Mouse (Mus musculus) liver, embryonic 14.5 days (tissue): Measurements from ENCODE around the gene Umad1. TPM values are rescaled to one million over a fixed set of nuclear protein-coding genes. Genes with fewer than 3 reads are reported as not detected.

Experiments
- ATAC-seq: fragments of 200-750 bp; cut with Nextera tagmentation; 2 replicates; pipeline ENCODE4 v1.8.0; 2017; ENCODE audit warnings: moderate number of reproducible peaks, mild to moderate bottlenecking, moderate library complexity; ENCODE audit not compliant: insufficient read depth
- DNase-seq, 3 experiments: peaks; one replicate each; pipeline ENCODE4 v3.0.0-alpha.2; 2012 to 2013; ENCODE audit warnings: low read depth in 3 of 3, low spot score in 3 of 3
- H3K27ac ChIP-seq: fragments of 300-500 bp; sonication (generic); 2 replicates; pipeline ENCODE4 v1.5.1; 2014; ENCODE audit warnings: moderate library complexity, mild to moderate bottlenecking, control low read depth, inconsistent platforms
- H3K27me3 ChIP-seq: fragments of 300-500 bp; sonication (generic); 2 replicates; pipeline ENCODE4 v1.6.1; 2014; ENCODE audit warnings: mild to moderate bottlenecking, low read length, moderate library complexity; ENCODE audit not compliant: control insufficient read depth, insufficient read depth
- H3K36me3 ChIP-seq: fragments of 300-500 bp; sonication (generic); replicated peaks from 2 replicates; pipeline ENCODE4 v1.6.1; 2014; ENCODE audit warnings: low read depth; ENCODE audit not compliant: control insufficient read depth, insufficient read depth
- H3K4me1 ChIP-seq, 2 experiments: fragments of 200-500 bp in 1 of 2; fragments of 300-500 bp in 1 of 2; sonication (generic) in 1 of 2; replicated peaks; 2 replicates each; pipeline ENCODE4 v1.6.1; 2012 to 2014; ENCODE audit warnings: antibody characterized with exemption in 1 of 2, inconsistent platforms in 1 of 2, low read length in 1 of 2; ENCODE audit not compliant: control insufficient read depth in 2 of 2, insufficient read depth in 2 of 2
- H3K4me2 ChIP-seq: fragments of 300-500 bp; sonication (generic); 2 replicates; pipeline ENCODE4 v1.6.1; 2014; ENCODE audit warnings: low read depth, mild to moderate bottlenecking, control low read depth, moderate library complexity
- H3K4me3 ChIP-seq, 2 experiments: fragments of 200-500 bp in 1 of 2; fragments of 300-500 bp in 1 of 2; sonication (generic) in 1 of 2; 2 replicates each; pipeline ENCODE4 v1.5.1; 2012 to 2014; ENCODE audit warnings: low read depth in 2 of 2, low read length in 2 of 2, mild to moderate bottlenecking in 2 of 2, control low read depth in 1 of 2, inconsistent platforms in 1 of 2, moderate library complexity in 1 of 2; ENCODE audit not compliant: insufficient read depth in 1 of 2
- H3K9ac ChIP-seq: fragments of 300-500 bp; sonication (generic); replicated peaks from 2 replicates; pipeline ENCODE4 v1.6.1; 2014; ENCODE audit warnings: mild to moderate bottlenecking, control low read depth, moderate library complexity
- H3K9me3 ChIP-seq: fragments of 300-500 bp; sonication (generic); 2 replicates; pipeline ENCODE4 v1.6.1; 2016; ENCODE audit warnings: low read length, mixed read lengths; ENCODE audit not compliant: control insufficient read depth
- CTCF ChIP-seq: IDR thresholded peaks from 2 replicates; pipeline ENCODE4 v1.5.1; 2016; ENCODE audit warnings: antibody characterized with exemption, low read depth, control low read depth
- EP300 ChIP-seq: IDR thresholded peaks from 2 replicates; pipeline ENCODE4 v1.6.1; 2016; ENCODE audit warnings: antibody characterized with exemption, low read depth
- WGBS: fragments of 180-500 bp; shearing (Covaris S2); extraction: QIAGEN DNeasy Blood & Tissue Kit; methylation state at CpG from one replicate; pipeline ENCODE4 v1.1.7; 2014; ENCODE audit not compliant: insufficient replicate concordance; 5-methylcytosine and 5-hydroxymethylcytosine counted together
- polyA plus RNA-seq, 2 experiments: library from polyadenylated mRNA; depleted of rRNA in 1 of 2; stranded (reverse) in 1 of 2; unstranded in 1 of 2; fragments of >200 nt; fragmentation: Nextera tagmentation in 1 of 2; extraction: Ambion mirVana in 1 of 2; gene quantifications; 2 replicates each; pipeline versions ENCODE4 v1.2.1 to v1.2.3; 2012 to 2014

The Umad1 gene
- polyA plus RNA-seq, 2 experiments = 8.1 to 14.7 TPM

- Histone ChIP-seq H3K27me3 (no peaks in the 10 kb centered on the region), H3K27ac (no peak overlapping the region), H3K9me3 (no peaks in the 10 kb centered on the region), H3K36me3 (no peaks in the 10 kb centered on the region), H3K4me3 (no peak overlapping the region), H3K9ac (no peak overlapping the region), H3K4me1 (peaks cover 23 to 34% of the 10 kb centered on the region in 2 experiments), H3K4me2 (no peak overlapping the region)
- TF ChIP-seq EP300 (no peak), CTCF (no peak)
- WGBS = 73% methylated on average over 1 of the region's 1 CpGs
- ATAC-seq = no peak
- DNase-seq = no peak
Observed at GRCm38 (mm10) chr6:8348344-8348743, 89.3 kb downstream of the Umad1 start.

DNA sequence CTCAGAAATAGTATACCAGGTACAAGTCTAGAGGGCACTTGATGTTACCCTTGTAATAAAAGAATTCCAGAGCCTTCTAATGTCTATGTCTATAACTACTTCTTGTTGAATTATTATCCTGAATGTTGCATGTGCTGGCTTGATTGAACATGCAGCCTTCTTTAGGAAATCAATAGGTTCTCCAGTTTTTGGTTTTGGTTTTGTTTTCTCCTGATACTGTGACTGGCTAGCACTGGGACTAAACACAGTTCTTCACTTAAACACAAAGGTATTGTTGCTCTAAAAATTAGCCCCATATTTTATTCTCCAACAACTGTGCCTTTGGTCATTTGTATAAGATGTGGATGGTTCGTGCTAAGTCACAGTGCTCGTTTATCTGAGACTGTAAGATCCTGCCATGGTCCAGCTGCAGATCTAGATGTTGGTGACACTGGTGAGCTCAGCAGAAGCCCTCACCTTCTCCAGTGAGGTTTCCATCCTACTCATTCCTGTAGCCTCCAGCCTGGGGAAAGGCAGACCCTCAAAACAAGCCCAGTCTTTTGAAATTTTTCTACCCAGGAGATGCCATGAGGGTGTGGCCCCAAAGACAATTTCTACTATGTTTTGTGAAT, 90.1 kb downstream of the Umad1 start:
- Histone ChIP-seq H3K4me2 (peak overlapping the region; percentile 48), H3K9me3 (no peaks in the 10 kb centered on the region), H3K4me3 (no peak overlapping the region), H3K27ac (peak overlapping the region; percentile 21; the same call in 1 of the 2 replicates), H3K27me3 (no peaks in the 10 kb centered on the region), H3K36me3 (no peaks in the 10 kb centered on the region), H3K9ac (0 out of 2 replicates have a peak overlapping the region, but pooled peaks have one; percentile 29), H3K4me1 (peaks cover 15 to 28% of the 10 kb centered on the region in 2 experiments)
- ATAC-seq (peak; percentile 67; the same call in 1 of the 2 replicates), DNase-seq (peak in 2 of 3 experiments; percentile 46 to 55)
- WGBS = 45% methylated on average over 2 of the region's 2 CpGs
- no peak for TF ChIP-seq CTCF
- TF ChIP-seq EP300 = peak; percentile 51

- no peak overlapping the region for H3K9ac ChIP-seq
- no peak overlapping the region for H3K27ac ChIP-seq
- H3K27me3 ChIP-seq = no peaks in the 10 kb centered on the region
- TF ChIP-seq EP300 (no peak), CTCF (no peak)
- H3K9me3 ChIP-seq = no peaks in the 10 kb centered on the region
- no peak overlapping the region for H3K4me3 ChIP-seq
- no peak for ATAC-seq
- no peak for DNase-seq
- no peak overlapping the region for H3K4me2 ChIP-seq
- 73% methylated on average over 2 of the region's 2 CpGs for WGBS
- H3K4me1 ChIP-seq = peaks cover 2 to 14% of the 10 kb centered on the region in 2 experiments
- no peaks in the 10 kb centered on the region for H3K36me3 ChIP-seq
Observed at GRCm38 (mm10) chr6:8351507-8351906, 92.4 kb downstream of the Umad1 start.

DNA sequence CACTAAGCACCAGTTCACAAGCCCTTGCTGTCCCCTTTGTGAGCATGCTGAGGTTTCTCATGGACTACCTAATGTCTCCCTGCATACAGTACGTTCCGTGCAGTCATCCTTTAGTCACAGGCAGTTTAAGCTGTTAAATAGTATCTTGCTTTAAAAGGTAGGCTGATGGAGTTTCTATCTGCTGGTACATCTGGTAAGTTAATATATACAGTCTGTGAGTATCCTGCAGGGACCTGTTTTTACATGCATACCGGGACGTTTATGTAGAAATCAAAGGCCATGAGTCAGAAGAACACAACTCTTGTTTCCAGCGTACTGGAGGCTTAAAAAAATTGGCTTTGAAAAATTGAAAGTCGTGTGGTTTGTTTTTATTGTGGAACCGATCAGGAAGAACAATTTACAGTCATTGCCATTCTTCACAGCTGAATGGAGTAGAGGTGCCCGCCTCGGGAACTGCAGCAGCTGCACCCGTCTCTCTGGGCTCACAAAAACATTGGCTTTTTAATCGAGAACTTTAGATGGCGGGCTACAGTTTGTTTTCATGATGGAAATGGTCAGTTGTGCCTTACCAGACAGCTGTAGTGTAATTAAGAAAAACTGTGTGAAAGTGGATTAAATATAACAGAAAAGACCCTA, 93.6 kb downstream of the Umad1 start:
- no peaks in the 10 kb centered on the region for H3K9me3 ChIP-seq
- DNase-seq (no peak), ATAC-seq (no peak)
- no peak overlapping the region for H3K27ac ChIP-seq
- TF ChIP-seq EP300 (no peak), CTCF (no peak)
- no peak overlapping the region for H3K4me3 ChIP-seq
- no peaks in the 10 kb centered on the region for H3K36me3 ChIP-seq
- 72% methylated on average over 12 of the region's 12 CpGs for WGBS
- H3K4me2 ChIP-seq = no peak overlapping the region
- H3K4me1 ChIP-seq = peaks cover 2 to 11% of the 10 kb centered on the region in 2 experiments
- H3K9ac ChIP-seq = no peak overlapping the region
- no peaks in the 10 kb centered on the region for H3K27me3 ChIP-seq

GRCm38 (mm10) chr6:8353461-8353860, 94.4 kb downstream of the Umad1 start:
- no peak overlapping the region for H3K9ac ChIP-seq
- H3K4me2 ChIP-seq = no peak overlapping the region
- H3K9me3 ChIP-seq = no peaks in the 10 kb centered on the region
- DNase-seq (no peak), ATAC-seq (no peak)
- no peaks in the 10 kb centered on the region for H3K36me3 ChIP-seq
- H3K27me3 ChIP-seq = no peaks in the 10 kb centered on the region
- WGBS = 82% methylated on average over 4 of the region's 4 CpGs
- H3K4me3 ChIP-seq = no peak overlapping the region
- H3K27ac ChIP-seq = no peak overlapping the region
- H3K4me1 ChIP-seq = peaks cover 2 to 11% of the 10 kb centered on the region in 2 experiments
- TF ChIP-seq CTCF (no peak), EP300 (no peak)
